Mouse (Mus musculus) embryonic facial prominence, embryonic 15.5 days (tissue): ENCODE measurements at regions not wholly inside any gene's neighbourhood (a gene's known extent, or its start where the extent isn't known, plus 50 kb on each side); places are given as distances from the start of the nearest gene placed in this dataset.

Source experiments
- ATAC-seq: fragments of 200-750 bp; cut with Nextera tagmentation; 2 replicates; pipeline ENCODE4 v1.8.0; 2017; ENCODE audit warnings: low read depth, moderate TSS enrichment; ENCODE audit not compliant: insufficient number of reproducible peaks, low FRiP score, low TSS enrichment
- H3K27ac ChIP-seq: fragments of 300-500 bp; sonication (generic); replicated peaks from 2 replicates; pipeline ENCODE4 v1.5.1; 2015; ENCODE audit warnings: mild to moderate bottlenecking, inconsistent platforms
- H3K27me3 ChIP-seq: fragments of 300-500 bp; sonication (generic); 2 replicates; pipeline ENCODE4 v1.6.1; 2015; ENCODE audit warnings: inconsistent platforms
- H3K36me3 ChIP-seq: fragments of 300-500 bp; sonication (generic); 2 replicates; pipeline ENCODE4 v1.6.1; 2015; ENCODE audit warnings: mild to moderate bottlenecking, inconsistent platforms
- H3K4me1 ChIP-seq: fragments of 300-500 bp; sonication (generic); 2 replicates; pipeline ENCODE4 v1.6.1; 2015; ENCODE audit warnings: inconsistent platforms
- H3K4me2 ChIP-seq: fragments of 300-500 bp; sonication (generic); replicated peaks from 2 replicates; pipeline ENCODE4 v1.6.1; 2015; ENCODE audit warnings: mild to moderate bottlenecking, inconsistent platforms
- H3K4me3 ChIP-seq: fragments of 300-500 bp; sonication (generic); replicated peaks from 2 replicates; pipeline ENCODE4 v1.5.1; 2015; ENCODE audit warnings: mild to moderate bottlenecking, inconsistent platforms
- H3K9ac ChIP-seq: fragments of 300-500 bp; sonication (generic); 2 replicates; pipeline ENCODE4 v1.6.1; 2015; ENCODE audit warnings: inconsistent platforms
- H3K9me3 ChIP-seq: fragments of 300-500 bp; sonication (generic); replicated peaks from 2 replicates; pipeline ENCODE4 v1.6.1; 2016; ENCODE audit warnings: inconsistent platforms
- WGBS: fragments of 180-500 bp; shearing (Covaris S2); methylation state at CpG from one replicate; pipeline ENCODE4 v1.1.7; 2015; 5-methylcytosine and 5-hydroxymethylcytosine counted together

- 21% methylated on average over 4 of the region's 4 CpGs for WGBS
- Histone ChIP-seq H3K9me3 (no peaks in the 10 kb centered on the region), H3K4me1 (peaks cover 12% of the 10 kb centered on the region; the same call in 1 of the 2 replicates), H3K27me3 (no peaks in the 10 kb centered on the region), H3K36me3 (no peaks in the 10 kb centered on the region), H3K4me3 (no peak overlapping the region), H3K4me2 (no peak overlapping the region), H3K9ac (no peak overlapping the region), H3K27ac (no peak overlapping the region)
- no peak for ATAC-seq
Observed at GRCm38 (mm10) chr17:45966736-45967135, 65.4 kb downstream of the Vegfa start.

DNA sequence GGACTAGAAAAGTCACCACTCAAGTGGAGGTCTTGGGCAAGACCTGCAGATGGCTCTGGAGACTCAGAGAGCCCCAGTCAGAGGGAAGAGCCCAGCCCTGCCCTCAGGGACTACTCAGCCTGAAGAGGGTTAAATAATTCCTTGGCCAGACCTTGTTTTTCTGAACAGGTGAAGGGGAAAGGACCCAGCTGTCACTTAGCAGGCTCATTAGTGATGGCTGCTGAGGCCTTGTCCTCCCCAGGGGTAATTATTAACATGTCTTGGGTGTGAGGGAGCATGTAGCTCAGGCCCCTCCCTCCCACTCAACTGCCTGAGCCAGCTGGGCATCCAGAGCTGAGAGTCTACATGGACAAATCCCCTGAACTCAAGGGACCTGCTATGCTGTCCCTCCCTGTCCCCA, 68.1 kb downstream of the Vegfa start:
- no peak overlapping the region for H3K4me3 ChIP-seq
- H3K4me1 ChIP-seq = peaks cover 12% of the 10 kb centered on the region; the same call in 1 of the 2 replicates
- no peak overlapping the region for H3K4me2 ChIP-seq
- ATAC-seq = peak; percentile 30; the same call in 1 of the 2 replicates
- H3K9me3 ChIP-seq = no peaks in the 10 kb centered on the region
- no peak overlapping the region for H3K9ac ChIP-seq
- H3K27me3 ChIP-seq = no peaks in the 10 kb centered on the region
- no peak overlapping the region for H3K27ac ChIP-seq
- H3K36me3 ChIP-seq = no peaks in the 10 kb centered on the region

DNA sequence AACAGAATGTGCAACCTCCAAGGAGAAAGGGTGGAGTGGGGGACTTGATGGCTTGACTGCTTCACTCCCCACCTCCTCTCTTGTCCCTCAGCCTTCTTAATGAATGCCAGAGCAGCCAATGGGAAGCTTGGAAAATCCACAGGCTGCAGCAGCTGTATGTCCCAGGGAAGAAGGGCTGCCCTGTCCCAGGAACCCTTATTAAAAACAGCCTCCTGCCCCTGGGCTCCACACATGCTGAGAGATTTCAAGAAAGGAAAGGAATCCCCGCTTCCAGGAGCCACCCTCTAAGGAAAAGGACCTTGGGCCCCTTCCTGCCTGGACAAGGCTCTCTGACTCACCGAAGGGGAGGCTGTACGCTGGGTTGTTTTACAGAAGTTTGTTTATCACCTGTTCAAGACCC, 68.8 kb downstream of the Vegfa start:
- no peak for ATAC-seq
- no peaks in the 10 kb centered on the region for H3K9me3 ChIP-seq
- no peaks in the 10 kb centered on the region for H3K36me3 ChIP-seq
- H3K9ac ChIP-seq = no peak overlapping the region
- H3K27ac ChIP-seq = no peak overlapping the region
- H3K4me3 ChIP-seq = no peak overlapping the region
- no peak overlapping the region for H3K4me2 ChIP-seq
- WGBS = 31% methylated on average over 3 of the region's 3 CpGs
- H3K4me1 ChIP-seq = peaks cover 12% of the 10 kb centered on the region; the same call in 1 of the 2 replicates
- H3K27me3 ChIP-seq = no peaks in the 10 kb centered on the region

GRCm38 (mm10) chr17:45961626-45962319, 70.4 kb downstream of the Vegfa start:
- Histone ChIP-seq H3K36me3 (no peaks in the 10 kb centered on the region), H3K27me3 (no peaks in the 10 kb centered on the region), H3K4me1 (0 out of 2 replicates have a peak, but pooled peaks cover 7% of the 10 kb centered on the region), H3K4me3 (no peak overlapping the region), H3K27ac (no peak overlapping the region), H3K9me3 (no peaks in the 10 kb centered on the region), H3K9ac (no peak overlapping the region), H3K4me2 (no peak overlapping the region)
- ATAC-seq = no peak
- WGBS = 79% methylated on average over 16 of the region's 16 CpGs

GRCm38 (mm10) chr17:45958094-45958881, 73.9 kb downstream of the Vegfa start:
- H3K9me3 ChIP-seq = no peaks in the 10 kb centered on the region
- H3K4me2 ChIP-seq = no peak overlapping the region
- ATAC-seq = no peak
- WGBS = 79% methylated on average over 7 of the region's 7 CpGs
- no peak overlapping the region for H3K27ac ChIP-seq
- no peaks in the 10 kb centered on the region for H3K27me3 ChIP-seq
- no peaks in the 10 kb centered on the region for H3K36me3 ChIP-seq
- H3K9ac ChIP-seq = no peak overlapping the region
- peaks cover 9% of the 10 kb centered on the region; the same call in 1 of the 2 replicates for H3K4me1 ChIP-seq
- no peak overlapping the region for H3K4me3 ChIP-seq

DNA sequence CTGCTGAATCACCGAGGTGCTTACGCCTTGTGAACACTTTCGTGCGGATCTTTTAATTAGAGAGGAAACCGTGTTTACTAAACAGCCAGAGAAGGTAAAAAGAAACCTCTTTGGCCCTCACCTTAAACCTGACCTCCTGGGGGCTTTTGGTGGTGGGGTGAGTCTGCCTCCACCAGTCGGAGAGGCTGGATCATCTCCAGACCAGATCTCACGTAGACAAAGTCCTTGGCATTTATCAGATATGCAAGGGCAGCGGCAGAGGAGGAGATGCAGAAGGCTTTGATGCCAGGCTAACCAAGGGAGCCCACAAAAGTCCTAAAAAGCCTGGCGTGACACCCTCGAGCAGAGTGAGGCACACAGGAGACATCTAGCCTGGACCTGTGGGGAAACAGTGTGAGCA, 76.7 kb downstream of the Vegfa start:
- WGBS = 37% methylated on average over 10 of the region's 10 CpGs

GRCm38 (mm10) chr17:45954824-45955223, 77.3 kb downstream of the Vegfa start:
- ATAC-seq = no peak
- 86% methylated on average over 7 of the region's 7 CpGs for WGBS
- peaks cover 9% of the 10 kb centered on the region; the same call in 1 of the 2 replicates for H3K4me1 ChIP-seq
- no peak overlapping the region for H3K9ac ChIP-seq
- no peaks in the 10 kb centered on the region for H3K9me3 ChIP-seq
- H3K36me3 ChIP-seq = no peaks in the 10 kb centered on the region
- no peak overlapping the region for H3K4me2 ChIP-seq
- H3K27me3 ChIP-seq = peaks cover 2% of the 10 kb centered on the region; the same call in 1 of the 2 replicates
- no peak overlapping the region for H3K4me3 ChIP-seq
- H3K27ac ChIP-seq = no peak overlapping the region

More for the DNA sequence above, 76.7 kb downstream of the Vegfa start:
- no peak for ATAC-seq
- no peak overlapping the region for H3K4me3 ChIP-seq
- H3K4me1 ChIP-seq = peaks cover 9% of the 10 kb centered on the region; the same call in 1 of the 2 replicates
- H3K9ac ChIP-seq = no peak overlapping the region
- H3K4me2 ChIP-seq = no peak overlapping the region
- no peaks in the 10 kb centered on the region for H3K36me3 ChIP-seq
- no peaks in the 10 kb centered on the region for H3K9me3 ChIP-seq
- H3K27me3 ChIP-seq = peaks cover 2% of the 10 kb centered on the region; the same call in 1 of the 2 replicates
- H3K27ac ChIP-seq = no peak overlapping the region

DNA sequence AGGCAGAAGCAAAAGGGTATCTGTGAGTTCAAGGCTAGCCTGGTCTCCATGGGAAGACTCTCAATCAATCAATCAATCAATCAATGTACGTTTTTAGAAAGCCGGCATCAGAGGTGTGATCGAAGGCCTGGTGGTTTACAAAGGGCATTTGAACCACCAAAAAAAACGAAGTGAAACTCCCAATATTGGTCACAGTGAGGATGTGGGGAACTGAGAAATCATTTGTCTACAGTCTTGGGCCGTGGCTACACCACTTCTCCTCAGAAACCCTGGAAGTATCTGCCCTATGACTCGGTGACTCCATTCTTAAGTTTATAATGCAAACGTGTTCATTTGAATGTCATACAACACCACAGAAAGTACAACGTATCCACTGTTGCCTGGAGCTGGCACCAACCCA, 78.6 kb downstream of the Vegfa start:
- H3K4me1 ChIP-seq = peaks cover 9% of the 10 kb centered on the region; the same call in 1 of the 2 replicates
- no peaks in the 10 kb centered on the region for H3K9me3 ChIP-seq
- no peak overlapping the region for H3K27ac ChIP-seq
- no peaks in the 10 kb centered on the region for H3K36me3 ChIP-seq
- peaks cover 2% of the 10 kb centered on the region; the same call in 1 of the 2 replicates for H3K27me3 ChIP-seq
- no peak overlapping the region for H3K4me3 ChIP-seq
- H3K4me2 ChIP-seq = no peak overlapping the region
- WGBS = 85% methylated on average over 8 of the region's 8 CpGs
- H3K9ac ChIP-seq = no peak overlapping the region
- ATAC-seq = no peak

GRCm38 (mm10) chr17:45950533-45951164, 81.5 kb downstream of the Vegfa start:
- H3K4me2 ChIP-seq = no peak overlapping the region
- H3K9me3 ChIP-seq = no peaks in the 10 kb centered on the region
- H3K9ac ChIP-seq = no peak overlapping the region
- WGBS = 47% methylated on average over 9 of the region's 9 CpGs
- no peak for ATAC-seq
- no peak overlapping the region for H3K27ac ChIP-seq
- no peaks in the 10 kb centered on the region for H3K36me3 ChIP-seq
- peaks cover 2% of the 10 kb centered on the region; the same call in 1 of the 2 replicates for H3K27me3 ChIP-seq
- no peaks in the 10 kb centered on the region for H3K4me1 ChIP-seq
- H3K4me3 ChIP-seq = no peak overlapping the region

DNA sequence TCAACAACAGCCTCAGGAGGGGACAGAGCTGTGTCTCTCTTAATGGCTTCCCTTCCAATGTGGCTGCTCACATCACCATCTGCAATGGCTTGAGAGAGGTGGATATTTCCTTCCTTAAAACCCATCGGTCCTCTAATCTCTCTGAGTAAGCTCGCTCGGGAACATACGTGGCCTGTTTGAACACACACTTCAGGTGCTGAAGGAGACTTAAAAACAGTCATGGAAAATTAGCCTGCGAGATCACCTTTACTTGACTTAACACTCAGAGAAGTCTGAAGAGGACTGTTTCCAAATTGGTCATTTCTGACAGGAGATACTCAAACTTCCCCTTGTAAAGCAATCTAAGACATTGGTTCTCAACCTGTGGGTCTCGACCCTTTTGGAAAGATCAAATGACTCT, 83.0 kb downstream of the Vegfa start:
- Histone ChIP-seq H3K4me2 (no peak overlapping the region), H3K27me3 (peaks cover 2% of the 10 kb centered on the region; the same call in 1 of the 2 replicates), H3K27ac (no peak overlapping the region), H3K9ac (no peak overlapping the region), H3K4me1 (no peaks in the 10 kb centered on the region), H3K36me3 (no peaks in the 10 kb centered on the region), H3K4me3 (no peak overlapping the region), H3K9me3 (no peaks in the 10 kb centered on the region)
- WGBS = 85% methylated on average over 6 of the region's 6 CpGs
- ATAC-seq = no peak

DNA sequence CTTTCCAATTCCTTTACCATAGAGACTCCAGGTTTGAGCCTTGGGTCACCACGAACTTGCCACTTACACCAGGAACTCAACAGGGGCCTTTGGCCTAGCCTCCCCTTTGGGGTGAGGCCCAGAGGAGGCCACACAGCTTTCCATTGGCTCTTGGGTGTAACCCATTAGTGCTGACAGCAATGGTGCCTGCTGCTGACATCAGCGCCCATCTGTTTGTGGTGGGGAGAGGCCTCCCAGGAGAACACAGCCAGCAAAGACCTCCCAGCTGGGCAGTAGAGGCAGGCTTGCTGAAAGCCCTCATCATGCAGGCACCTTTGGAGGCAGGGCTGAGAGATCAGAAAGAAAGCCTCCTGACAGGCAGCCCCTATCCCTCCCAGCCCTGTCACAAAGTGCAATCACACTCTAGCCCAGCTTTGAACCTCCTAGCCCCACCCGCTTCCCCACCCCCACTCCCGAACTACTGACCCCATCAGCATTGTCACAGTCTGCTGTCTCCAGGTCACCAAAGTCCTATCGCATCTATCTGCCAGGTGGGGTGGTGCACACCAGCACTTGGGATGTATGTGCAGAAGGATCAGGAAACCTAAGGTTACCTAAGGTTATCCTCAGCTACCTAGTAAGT, 83.7 kb downstream of the Vegfa start:
- H3K9me3 ChIP-seq = no peaks in the 10 kb centered on the region
- H3K27ac ChIP-seq = no peak overlapping the region
- no peak for ATAC-seq
- H3K4me3 ChIP-seq = no peak overlapping the region
- no peak overlapping the region for H3K9ac ChIP-seq
- no peaks in the 10 kb centered on the region for H3K4me1 ChIP-seq
- H3K4me2 ChIP-seq = no peak overlapping the region
- H3K27me3 ChIP-seq = peaks cover 2% of the 10 kb centered on the region; the same call in 1 of the 2 replicates
- 74% methylated on average over 5 of the region's 5 CpGs for WGBS
- H3K36me3 ChIP-seq = no peaks in the 10 kb centered on the region
